Mouse (Mus musculus) myocyte (in vitro differentiated cells): ENCODE measurements around the gene Acss2. TPM values are rescaled to one million over a fixed set of nuclear protein-coding genes. Genes with fewer than 3 reads are reported as not detected.

Experiments used
- H3K27me3 ChIP-seq: one replicate; pipeline ENCODE4 v1.6.1; 2011; ENCODE audit not compliant: control insufficient read depth, insufficient read depth, insufficient read length
- H3K36me3 ChIP-seq: one replicate; pipeline ENCODE4 v1.6.1; 2011; ENCODE audit not compliant: control insufficient read depth, insufficient read depth
- H3K4me2 ChIP-seq: one replicate; pipeline ENCODE4 v1.6.1; 2011; ENCODE audit warnings: low read depth, control low read depth
- H3K4me3 ChIP-seq: one replicate; pipeline ENCODE4 v1.5.1; 2011; ENCODE audit warnings: mild to moderate bottlenecking, control low read depth, moderate library complexity
- H3K79me2 ChIP-seq: one replicate; pipeline ENCODE4 v1.6.1; 2011; ENCODE audit not compliant: control insufficient read depth, insufficient read depth
- H3ac ChIP-seq: one replicate; pipeline ENCODE4 v1.6.1; 2011; ENCODE audit not compliant: control insufficient read depth, insufficient read length
- CEBPB ChIP-seq: IDR thresholded peaks from 2 replicates; pipeline ENCODE4 v1.6.1; 2011; ENCODE audit warnings: mild to moderate bottlenecking, moderate library complexity; ENCODE audit not compliant: poor library complexity, insufficient read depth, severe bottlenecking
- E2F4 ChIP-seq: IDR thresholded peaks from one replicate; pipeline ENCODE4 v1.6.1; 2011; ENCODE audit warnings: mild to moderate bottlenecking, control low read depth, moderate library complexity; ENCODE audit not compliant: insufficient read depth
- MAX ChIP-seq: IDR thresholded peaks from one replicate; pipeline ENCODE4 v1.6.1; 2011; ENCODE audit warnings: low read depth, mild to moderate bottlenecking, control low read depth
- MYOD1 ChIP-seq, 3 experiments: IDR thresholded peaks; one replicate each; pipeline ENCODE4 v1.6.1; 2011; ENCODE audit warnings: control low read depth in 2 of 3, low read depth in 2 of 3, mild to moderate bottlenecking in 2 of 3, moderate library complexity in 1 of 3; ENCODE audit not compliant: insufficient read length in 2 of 3, control insufficient read depth in 1 of 3
- MYOG ChIP-seq, 3 experiments: IDR thresholded peaks; one replicate each; pipeline ENCODE4 v1.6.1; 2011; ENCODE audit warnings: control low read depth in 2 of 3, low read depth in 2 of 3, mild to moderate bottlenecking in 2 of 3; ENCODE audit not compliant: insufficient read length in 2 of 3, control insufficient read depth in 1 of 3, insufficient read depth in 1 of 3
- POLR2A ChIP-seq: IDR thresholded peaks from one replicate; pipeline ENCODE4 v1.6.1; 2011; ENCODE audit warnings: low read depth, mild to moderate bottlenecking, control low read depth, moderate library complexity; ENCODE audit not compliant: insufficient read length
- POLR2AphosphoS2 ChIP-seq: IDR thresholded peaks from one replicate; pipeline ENCODE4 v1.6.1; 2011; ENCODE audit warnings: low read depth, control low read depth; ENCODE audit not compliant: insufficient read length
- REST ChIP-seq: IDR thresholded peaks from one replicate; pipeline ENCODE4 v1.6.1; 2011; ENCODE audit warnings: mild to moderate bottlenecking, control low read depth, moderate library complexity; ENCODE audit not compliant: insufficient read depth, insufficient read length
- SRF ChIP-seq: IDR thresholded peaks from one replicate; pipeline ENCODE4 v1.6.1; 2011; ENCODE audit warnings: low read depth; ENCODE audit not compliant: control insufficient read depth, insufficient read length
- TCF12 ChIP-seq: IDR thresholded peaks from one replicate; pipeline ENCODE4 v1.6.1; 2011; ENCODE audit warnings: mild to moderate bottlenecking, control low read depth; ENCODE audit not compliant: poor library complexity, insufficient read depth, severe bottlenecking
- TCF3 ChIP-seq: IDR thresholded peaks from one replicate; pipeline ENCODE4 v1.6.1; 2011; ENCODE audit warnings: low read depth, control low read depth; ENCODE audit not compliant: insufficient read length
- USF1 ChIP-seq: IDR thresholded peaks from one replicate; pipeline ENCODE4 v1.6.1; 2011; ENCODE audit warnings: low read depth, mild to moderate bottlenecking, control low read depth, moderate library complexity
- polyA plus RNA-seq: library from polyadenylated mRNA; unstranded; fragments of >200 nt; fragmentation: generic; extraction: Trizol; gene quantifications from one replicate; pipeline ENCODE4 v1.2.1, GENCODE M21; 2012; ENCODE audit warnings: missing spikeins

Acss2 gene
- polyA plus RNA-seq, 1 experiment: 25.8 TPM

GRCm38 (mm10) chr2:155582384-155582995, 64.7 kb downstream of the Acss2 start:
- TF ChIP-seq SRF (no peak), REST (no peak), CEBPB (no peak), E2F4 (no peak), POLR2AphosphoS2 (no peak), POLR2A (no peak), TCF3 (no peak), MYOD1 (IDR thresholded peaks at IDR 0.05; ENCODE audit: control insufficient read depth in 1 of 3, insufficient read length in 2 of 3, low read depth in 2 of 3) (no peak), TCF12 (no peak), MAX (no peak), MYOG (IDR thresholded peaks at IDR 0.05; ENCODE audit: control insufficient read depth in 1 of 3, insufficient read depth in 1 of 3, insufficient read length in 2 of 3, low read depth in 2 of 3) (no peak), USF1 (no peak)
- Histone ChIP-seq H3K27me3 (no peaks in the 10 kb centered on the region), H3K36me3 (peaks cover 10% of the 10 kb centered on the region), H3K4me3 (no peak overlapping the region), H3K4me2 (no peak overlapping the region), H3ac (no peak overlapping the region), H3K79me2 (no peaks in the 10 kb centered on the region)

- Histone ChIP-seq H3K27me3 (no peaks in the 10 kb centered on the region), H3K4me2 (no peak overlapping the region), H3K4me3 (no peak overlapping the region), H3K36me3 (peaks cover 10% of the 10 kb centered on the region), H3K79me2 (no peaks in the 10 kb centered on the region), H3ac (no peak overlapping the region)
- TF ChIP-seq REST: no peak
- TF ChIP-seq TCF3: no peak
- TF ChIP-seq POLR2AphosphoS2: no peak
- no peak for TF ChIP-seq TCF12
- no peak for TF ChIP-seq E2F4
- no peak for TF ChIP-seq USF1
- TF ChIP-seq MYOD1 (IDR thresholded peaks at IDR 0.05; ENCODE audit: control insufficient read depth in 1 of 3, insufficient read length in 2 of 3, low read depth in 2 of 3): no peak
- no peak for TF ChIP-seq SRF
- no peak for TF ChIP-seq MYOG (IDR thresholded peaks at IDR 0.05; ENCODE audit: control insufficient read depth in 1 of 3, insufficient read depth in 1 of 3, insufficient read length in 2 of 3, low read depth in 2 of 3)
- no peak for TF ChIP-seq CEBPB
- no peak for TF ChIP-seq MAX
- no peak for TF ChIP-seq POLR2A
These were observed 65.2 kb downstream of the Acss2 start for GRCm38 (mm10) chr2:155582996-155583395.

GRCm38 (mm10) chr2:155583927-155584530, 66.3 kb downstream of the Acss2 start:
- H3K36me3 ChIP-seq: peaks cover 10% of the 10 kb centered on the region

GRCm38 (mm10) chr2:155585082-155585481, 67.3 kb downstream of the Acss2 start:
- Histone ChIP-seq H3K4me2 (no peak overlapping the region), H3K4me3 (no peak overlapping the region), H3K27me3 (no peaks in the 10 kb centered on the region), H3ac (no peak overlapping the region), H3K36me3 (peaks cover 10% of the 10 kb centered on the region), H3K79me2 (no peaks in the 10 kb centered on the region)
- TF ChIP-seq REST (no peak), USF1 (no peak), SRF (no peak), POLR2A (no peak), TCF3 (no peak), MYOD1 (IDR thresholded peaks at IDR 0.05; ENCODE audit: control insufficient read depth in 1 of 3, insufficient read length in 2 of 3, low read depth in 2 of 3) (no peak), MYOG (IDR thresholded peaks at IDR 0.05; ENCODE audit: control insufficient read depth in 1 of 3, insufficient read depth in 1 of 3, insufficient read length in 2 of 3, low read depth in 2 of 3) (no peak), MAX (no peak), TCF12 (no peak), POLR2AphosphoS2 (no peak), E2F4 (no peak), CEBPB (no peak)

More at GRCm38 (mm10) chr2:155583927-155584530, 66.3 kb downstream of the Acss2 start:
- Histone ChIP-seq H3K27me3 (no peaks in the 10 kb centered on the region), H3ac (no peak overlapping the region), H3K4me3 (no peak overlapping the region), H3K79me2 (no peaks in the 10 kb centered on the region), H3K4me2 (no peak overlapping the region)
- TF ChIP-seq SRF: no peak
- no peak for TF ChIP-seq REST
- no peak for TF ChIP-seq CEBPB
- TF ChIP-seq TCF12: no peak
- no peak for TF ChIP-seq MYOG (IDR thresholded peaks at IDR 0.05; ENCODE audit: control insufficient read depth in 1 of 3, insufficient read depth in 1 of 3, insufficient read length in 2 of 3, low read depth in 2 of 3)
- TF ChIP-seq POLR2AphosphoS2: no peak
- TF ChIP-seq TCF3: no peak
- TF ChIP-seq E2F4: no peak
- no peak for TF ChIP-seq USF1
- no peak for TF ChIP-seq MAX
- TF ChIP-seq POLR2A: no peak
- no peak for TF ChIP-seq MYOD1 (IDR thresholded peaks at IDR 0.05; ENCODE audit: control insufficient read depth in 1 of 3, insufficient read length in 2 of 3, low read depth in 2 of 3)
